In the genomic region with DNA sequence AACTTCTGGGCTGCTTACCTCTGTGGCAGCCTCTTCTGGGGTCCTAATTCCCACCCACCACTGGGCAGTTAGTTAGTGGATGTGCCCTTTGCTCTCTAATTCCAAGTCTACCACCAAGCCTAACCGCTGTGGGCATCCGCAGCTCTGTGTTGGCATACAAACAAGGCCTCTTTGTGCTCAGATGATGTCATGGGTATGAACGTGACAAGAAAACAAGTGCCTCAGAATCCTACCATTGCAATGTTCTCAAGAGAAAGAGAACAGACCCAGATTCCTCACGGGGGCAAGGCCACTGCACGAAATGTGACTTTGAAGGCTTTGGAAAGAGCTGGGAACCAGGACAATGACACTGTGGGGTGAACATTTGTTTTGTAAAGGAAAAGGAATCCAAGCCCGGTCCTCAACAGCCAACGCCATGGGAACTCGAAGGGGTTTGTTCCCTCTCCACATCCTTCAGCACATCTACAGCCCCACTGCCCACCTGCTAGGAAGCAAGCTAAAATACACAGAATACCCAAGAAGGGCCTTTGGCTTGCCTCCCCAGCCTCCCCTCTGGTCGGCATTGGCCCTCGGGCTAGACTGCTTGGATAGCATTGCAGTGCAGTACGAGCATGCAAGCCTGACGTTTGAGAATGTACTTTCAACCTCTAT, we compare ENCODE assay signal across 9 mouse cellular contexts.
DNase-seq lines count a peak whose midpoint lies in the region; ATAC-seq and TF ChIP-seq lines count a peak whose summit lies in the region.
"Had no signal": no experiment of that assay in that cellular context is flagged by ENCODE, and none has a peak within 500 bp of the region (broad histone marks: within the 10 kb centered on the region; RNA-seq: fewer than 3 reads in every experiment).

No protein-coding gene starts in this region.

- no peaks in the 10 kb centered on the region for H3K36me3 ChIP-seq in forebrain, embryonic 12.5 days (replicated peaks)
- H3K36me3 ChIP-seq in midbrain, embryonic 16.5 days (ENCODE audit: control insufficient read depth, insufficient read depth, low read length) = no peaks in the 10 kb centered on the region
- H3K36me3 ChIP-seq in intestine, embryonic 16.5 days (ENCODE audit: control insufficient read depth, insufficient read depth, low read length) = no peaks in the 10 kb centered on the region

- H3K4me1 ChIP-seq in forebrain, embryonic 12.5 days = peaks cover 31% of the 10 kb centered on the region
- H3K4me1 ChIP-seq in midbrain, embryonic 16.5 days (ENCODE audit: control insufficient read depth, insufficient read depth, low read length) = peaks cover 2% of the 10 kb centered on the region; the same call in 1 of the 2 replicates
- H3K4me1 ChIP-seq in intestine, embryonic 16.5 days (ENCODE audit: control insufficient read depth, insufficient read depth, low read length) = no peaks in the 10 kb centered on the region

- H3K9ac ChIP-seq in forebrain, embryonic 12.5 days = no peak overlapping the region
- H3K9ac ChIP-seq in midbrain, embryonic 16.5 days (ENCODE audit: low read depth, low read length) = no peak overlapping the region
- H3K9ac ChIP-seq in intestine, embryonic 16.5 days (ENCODE audit: low read depth, low read length) = no peak overlapping the region

- H3K4me3 ChIP-seq in gastrocnemius, adult 2 months = no peak overlapping the region
- no peak overlapping the region for H3K4me3 ChIP-seq in forebrain, embryonic 12.5 days (replicated peaks)
- H3K4me3 ChIP-seq in midbrain, embryonic 16.5 days (ENCODE audit: low read depth, low read length) = no peak overlapping the region
- H3K4me3 ChIP-seq in intestine, embryonic 16.5 days (ENCODE audit: low read length) = no peak overlapping the region

- H3K27me3 ChIP-seq in forebrain, embryonic 12.5 days = no peaks in the 10 kb centered on the region
- H3K27me3 ChIP-seq in midbrain, embryonic 16.5 days (ENCODE audit: control insufficient read depth, insufficient read depth, low read depth, low read length) = no peaks in the 10 kb centered on the region
- no peaks in the 10 kb centered on the region for H3K27me3 ChIP-seq in intestine, embryonic 16.5 days (replicated peaks; ENCODE audit: control insufficient read depth, insufficient read depth, low read length)

- no peak for TF ChIP-seq CTCF in gastrocnemius, adult 2 months (IDR thresholded peaks at IDR 0.05)

- H3K27ac ChIP-seq in gastrocnemius, adult 2 months = peak overlapping the region; percentile 25; the same call in 1 of the 2 replicates
- peak overlapping the region; percentile 82 for H3K27ac ChIP-seq in forebrain, embryonic 12.5 days
- H3K27ac ChIP-seq in midbrain, embryonic 16.5 days (ENCODE audit: low read length) = peak overlapping the region; percentile 78
- no peak overlapping the region for H3K27ac ChIP-seq in intestine, embryonic 16.5 days (ENCODE audit: low read length)

- whole genome bisulfite sequencing in forebrain, embryonic 12.5 days = 37% methylated on average over 12 of the region's 12 CpGs
- WGBS in midbrain, embryonic 16.5 days = 41% methylated on average over 12 of the region's 12 CpGs
- 80% methylated on average over 12 of the region's 12 CpGs for WGBS in intestine, embryonic 16.5 days

- H3K4me2 ChIP-seq in forebrain, embryonic 12.5 days = no peak overlapping the region
- H3K4me2 ChIP-seq in midbrain, embryonic 16.5 days (ENCODE audit: low read length) = no peak overlapping the region
- H3K4me2 ChIP-seq in intestine, embryonic 16.5 days (ENCODE audit: low read depth, low read length) = no peak overlapping the region

- peak; percentile 86 for ATAC-seq in forebrain, embryonic 12.5 days (ENCODE audit: low FRiP score)
- ATAC-seq in midbrain, embryonic 16.5 days = peak; percentile 70
- ATAC-seq in intestine, embryonic 16.5 days = no peak
- no peak for ATAC-seq in granulocyte monocyte progenitor cell, adult 5-6 weeks (replicated peaks; ENCODE audit: poor library complexity, severe bottlenecking)

- DNase-seq in gastrocnemius, adult 2 months = no peak
- no peak for DNase-seq in gastrocnemius, postnatal 25 days
- peak; percentile 52 to 78 for DNase-seq in layer of hippocampus, adult 8-10 months (ENCODE audit: low spot score in 2 of 2)
- no peak for DNase-seq in adrenal gland, postnatal 36 days
- DNase-seq: heart, postnatal 14 days had no signal

- intact Hi-C loops in gastrocnemius, adult 2 months (cut with DNase I) = no loop called here

- H3K9me3 ChIP-seq in forebrain, embryonic 12.5 days = no peaks in the 10 kb centered on the region
- no peaks in the 10 kb centered on the region for H3K9me3 ChIP-seq in midbrain, embryonic 16.5 days (replicated peaks; ENCODE audit: control insufficient read depth, low read length, poor library complexity, severe bottlenecking)
- no peaks in the 10 kb centered on the region for H3K9me3 ChIP-seq in intestine, embryonic 16.5 days (ENCODE audit: control insufficient read depth, low read length)

Comparison
In these comparisons a context has a peak if more than half of its experiments do, and no peak if none do; other contexts are left out.
1. DNase-seq: peak in layer of hippocampus, adult 8-10 months (2 of 2); none in gastrocnemius, adult 2 months (single experiment), gastrocnemius, postnatal 25 days (single experiment) and adrenal gland, postnatal 36 days (0 of 2).
2. ATAC-seq: peak in forebrain, embryonic 12.5 days (single experiment) and midbrain, embryonic 16.5 days (single experiment); none in intestine, embryonic 16.5 days (single experiment) and granulocyte monocyte progenitor cell, adult 5-6 weeks (single experiment).